Mouse (Mus musculus): ENCODE data around the gene Gm16253.

GRCm38 (mm10) chr3:96563267-96563666 is 13.5 kb upstream of the Gm16253 start:
- TF ChIP-seq CTCF (IDR thresholded peaks at IDR 0.05) (no peak), EP300 (IDR thresholded peaks at IDR 0.05) (no peak)

All from lung, postnatal 0 days (tissue).